Mouse (Mus musculus): ENCODE measurements around the gene Ttc39a. TPM values are rescaled to one million over a fixed set of nuclear protein-coding genes. Genes with fewer than 3 reads are reported as not detected.
A peak's percentile ranks its signal among the peaks of the same experiment; 100 is the strongest.

Ttc39a gene
- polyA plus RNA-seq (2012; rRNA removed) = 15.9 and 16.3 TPM in 2 replicates

DNA sequence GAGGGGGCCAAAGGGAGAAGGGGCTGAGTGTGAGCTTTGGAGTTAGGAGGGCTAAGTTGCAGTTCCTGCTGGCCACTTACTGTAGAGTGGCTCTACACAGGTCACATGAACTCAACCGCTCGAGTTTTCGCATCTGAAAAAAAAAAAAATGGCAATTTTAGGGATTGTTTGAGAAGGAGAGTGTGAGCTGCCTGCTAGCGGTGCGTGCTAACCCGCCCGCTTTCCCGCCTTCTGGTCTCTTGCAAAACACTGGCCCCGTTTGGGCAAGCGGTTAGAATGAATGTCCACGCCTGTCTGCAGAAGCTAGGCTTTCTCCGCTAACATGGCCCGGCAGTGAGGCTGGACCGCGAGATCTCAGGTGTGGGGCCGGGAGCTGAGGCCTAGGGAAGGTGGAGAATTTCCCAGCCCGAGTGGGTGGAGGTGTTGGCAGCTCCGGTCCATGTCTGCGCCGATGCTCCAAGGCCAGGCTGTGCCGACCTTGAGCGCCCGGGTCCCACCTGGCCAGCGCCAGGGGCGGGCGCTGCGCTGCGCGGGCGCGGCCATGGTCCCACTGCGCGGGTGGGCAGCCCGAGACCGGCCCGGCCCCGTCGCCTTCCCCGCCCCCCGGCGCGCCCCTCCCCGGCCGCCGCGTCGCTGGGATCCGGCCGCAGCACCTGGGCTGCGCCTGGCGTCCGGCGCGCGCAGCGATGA lies at the start of gene Ttc39a:
TSS of gene Ttc39a (plus strand) at position 138 of the 690 bp plus-strand sequence.
- under 1% methylated on average over 55 of the region's 56 CpGs for WGBS
- no peak for TF ChIP-seq CTCF (IDR thresholded peaks at IDR 0.05; ENCODE audit: borderline replicate concordance, insufficient read depth, low read depth, low read length)
- no peak for TF ChIP-seq POLR2A (IDR thresholded peaks at IDR 0.05; ENCODE audit: borderline replicate concordance, insufficient read depth, low read length)
- DNase-seq = peak; percentile 78 to 84
- Histone ChIP-seq H3K27ac (ENCODE audit: insufficient read depth, low read length) (peak within 1 kb of the TSS; percentile 49), H3K4me3 (replicated peaks; ENCODE audit: insufficient read depth, low read depth, low read length) (peak within 1 kb of the TSS; percentile 80), H3K4me1 (ENCODE audit: control insufficient read depth, insufficient read depth, low read length) (no peaks in the 10 kb centered on the region), H3K27me3 (ENCODE audit: control insufficient read depth, insufficient read depth, low read length) (no peaks in the 10 kb centered on the region)

DNA sequence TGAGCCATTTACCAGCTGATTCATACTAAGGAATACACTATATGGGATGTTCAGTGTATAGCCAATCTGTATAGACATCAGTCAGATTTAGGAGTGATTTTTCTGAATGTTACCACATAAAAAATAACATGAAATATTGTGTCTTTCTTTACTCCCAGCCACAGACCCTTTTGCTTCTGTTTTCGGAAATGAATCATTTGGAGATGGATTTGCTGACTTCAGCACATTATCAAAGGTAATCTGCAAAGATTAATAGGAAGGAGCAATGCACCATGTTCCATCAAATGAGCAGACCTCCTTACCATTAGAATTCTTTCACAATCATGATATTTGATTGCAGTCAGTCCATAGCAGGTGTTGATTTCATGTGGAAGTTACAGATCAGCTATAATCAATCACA lies 28.3 kb upstream of the Ttc39a start:
- 95% methylated on average over 1 of the region's 1 CpGs for WGBS

DNA sequence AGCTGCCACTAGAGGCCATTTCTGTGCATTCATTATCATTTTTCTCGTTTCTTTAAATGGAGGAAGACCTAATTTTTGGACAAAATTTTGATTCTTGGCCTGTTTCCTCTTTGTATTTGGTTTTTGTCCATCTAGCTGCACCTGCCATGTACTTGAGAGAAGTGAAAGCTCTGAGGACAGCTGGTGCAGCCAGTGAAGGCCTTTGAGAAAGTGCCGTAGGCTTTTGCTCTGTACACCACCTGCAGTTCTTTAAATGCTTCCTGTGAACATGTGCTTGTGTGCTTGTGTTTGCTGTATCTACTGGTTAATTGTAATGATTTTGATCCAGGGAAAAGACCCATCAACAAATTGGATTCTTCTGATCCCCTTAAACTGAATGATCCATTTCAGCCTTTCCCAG lies 24.0 kb upstream of the Ttc39a start:
- 13% methylated on average over 2 of the region's 2 CpGs for WGBS
- TF ChIP-seq POLR2A (IDR thresholded peaks at IDR 0.05; ENCODE audit: borderline replicate concordance, insufficient read depth, low read length) (no peak), CTCF (IDR thresholded peaks at IDR 0.05; ENCODE audit: borderline replicate concordance, insufficient read depth, low read depth, low read length) (no peak)
- H3K27me3 ChIP-seq (ENCODE audit: control insufficient read depth, insufficient read depth, low read length) = no peaks in the 10 kb centered on the region
- H3K4me1 ChIP-seq (ENCODE audit: control insufficient read depth, insufficient read depth, low read length) = no peaks in the 10 kb centered on the region
- no peak overlapping the region for H3K4me3 ChIP-seq (replicated peaks; ENCODE audit: insufficient read depth, low read depth, low read length)
- no peak overlapping the region for H3K27ac ChIP-seq (ENCODE audit: insufficient read depth, low read length)
- DNase-seq = peak; percentile 19 to 69

More for the DNA sequence above, 28.3 kb upstream of the Ttc39a start:
- Histone ChIP-seq H3K4me1 (ENCODE audit: control insufficient read depth, insufficient read depth, low read length) (no peaks in the 10 kb centered on the region), H3K27me3 (ENCODE audit: control insufficient read depth, insufficient read depth, low read length) (no peaks in the 10 kb centered on the region), H3K27ac (ENCODE audit: insufficient read depth, low read length) (no peak overlapping the region), H3K4me3 (replicated peaks; ENCODE audit: insufficient read depth, low read depth, low read length) (no peak overlapping the region)
- no peak for DNase-seq
- no peak for TF ChIP-seq POLR2A (IDR thresholded peaks at IDR 0.05; ENCODE audit: borderline replicate concordance, insufficient read depth, low read length)
- no peak for TF ChIP-seq CTCF (IDR thresholded peaks at IDR 0.05; ENCODE audit: borderline replicate concordance, insufficient read depth, low read depth, low read length)

DNA sequence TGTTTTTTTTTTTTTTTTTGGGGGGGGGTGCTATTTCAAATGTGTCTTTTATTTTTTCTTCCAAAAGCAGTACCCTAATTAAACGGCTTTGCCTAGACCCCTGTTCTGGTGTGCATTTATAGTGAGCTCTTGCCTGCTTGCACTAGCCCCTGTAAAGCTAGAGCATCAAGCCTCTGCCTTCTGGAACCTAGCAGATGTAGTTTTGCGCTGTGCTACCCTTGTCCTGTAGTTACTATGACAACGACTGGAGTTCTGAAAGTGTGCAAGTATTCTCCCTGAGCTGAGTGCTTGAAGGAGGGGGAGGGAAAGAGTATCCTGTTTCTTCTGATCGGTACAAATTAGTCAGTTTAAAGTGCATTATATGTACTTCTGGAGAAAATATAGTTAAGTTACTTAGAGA lies 20.8 kb upstream of the Ttc39a start:
- H3K27ac ChIP-seq (ENCODE audit: insufficient read depth, low read length) = no peak overlapping the region
- no peak for DNase-seq
- WGBS = 58% methylated on average over 4 of the region's 4 CpGs

DNA sequence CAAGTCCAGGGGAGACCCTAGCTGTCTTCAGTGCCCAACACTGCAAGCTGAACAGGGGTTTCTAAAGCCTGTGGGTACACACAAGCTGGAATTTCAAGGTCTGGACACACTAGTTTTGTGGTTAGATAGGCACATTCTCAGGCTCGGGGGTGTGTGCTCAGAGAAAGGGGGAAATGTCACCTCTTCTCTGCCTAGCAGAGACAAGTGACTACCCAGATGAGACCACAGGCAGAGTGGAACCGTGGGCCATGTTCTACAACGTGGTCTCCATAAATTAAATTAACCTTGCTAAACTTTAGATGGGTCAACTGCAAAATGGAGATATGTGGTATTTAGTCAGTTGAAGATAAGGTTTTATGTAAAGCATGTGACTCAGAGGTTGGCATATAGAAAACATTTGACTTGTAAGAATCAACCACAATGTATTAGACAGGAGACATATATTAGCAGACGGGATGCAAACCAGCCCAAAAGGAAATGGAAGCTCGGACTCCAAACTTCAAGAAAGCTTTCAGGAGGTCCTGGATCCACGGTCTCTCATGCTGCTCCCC lies 13.1 kb upstream of the Ttc39a start:
- no peaks in the 10 kb centered on the region for H3K4me1 ChIP-seq (ENCODE audit: control insufficient read depth, insufficient read depth, low read length)
- DNase-seq = no peak
- H3K4me3 ChIP-seq (replicated peaks; ENCODE audit: insufficient read depth, low read depth, low read length) = no peak overlapping the region
- WGBS = 81% methylated on average over 6 of the region's 6 CpGs
- H3K27ac ChIP-seq (ENCODE audit: insufficient read depth, low read length) = no peak overlapping the region
- no peak for TF ChIP-seq CTCF (IDR thresholded peaks at IDR 0.05; ENCODE audit: borderline replicate concordance, insufficient read depth, low read depth, low read length)
- TF ChIP-seq POLR2A (IDR thresholded peaks at IDR 0.05; ENCODE audit: borderline replicate concordance, insufficient read depth, low read length) = no peak
- H3K27me3 ChIP-seq (ENCODE audit: control insufficient read depth, insufficient read depth, low read length) = no peaks in the 10 kb centered on the region

More for the DNA sequence above, 20.8 kb upstream of the Ttc39a start:
- Histone ChIP-seq H3K4me3 (replicated peaks; ENCODE audit: insufficient read depth, low read depth, low read length) (no peak overlapping the region), H3K4me1 (ENCODE audit: control insufficient read depth, insufficient read depth, low read length) (no peaks in the 10 kb centered on the region), H3K27me3 (ENCODE audit: control insufficient read depth, insufficient read depth, low read length) (no peaks in the 10 kb centered on the region)
- TF ChIP-seq POLR2A (IDR thresholded peaks at IDR 0.05; ENCODE audit: borderline replicate concordance, insufficient read depth, low read length) (no peak), CTCF (IDR thresholded peaks at IDR 0.05; ENCODE audit: borderline replicate concordance, insufficient read depth, low read depth, low read length) (no peak)

DNA sequence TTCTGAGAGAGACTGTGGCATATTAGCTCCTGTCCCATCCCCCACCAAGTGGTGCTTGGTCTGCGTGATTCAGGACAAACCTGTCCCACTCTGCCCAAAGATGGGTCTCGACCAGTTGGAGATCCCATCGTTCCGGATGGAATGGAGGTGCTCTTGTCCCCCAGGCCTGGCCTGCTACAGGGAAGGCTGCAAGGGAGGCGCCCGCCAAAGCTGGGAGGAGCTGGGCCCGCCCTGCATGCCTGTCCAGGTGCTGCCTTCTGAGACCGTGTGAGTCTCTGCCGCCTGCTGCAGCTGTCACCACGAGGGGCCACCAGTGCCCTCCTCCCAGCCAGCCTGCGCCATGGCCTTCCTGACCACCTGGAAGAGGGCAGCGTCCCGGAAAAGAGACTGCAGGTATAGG lies 12.5 kb upstream of the Ttc39a start:
- Histone ChIP-seq H3K4me1 (ENCODE audit: control insufficient read depth, insufficient read depth, low read length) (no peaks in the 10 kb centered on the region), H3K4me3 (replicated peaks; ENCODE audit: insufficient read depth, low read depth, low read length) (peak overlapping the region; percentile 35), H3K27me3 (ENCODE audit: control insufficient read depth, insufficient read depth, low read length) (no peaks in the 10 kb centered on the region), H3K27ac (ENCODE audit: insufficient read depth, low read length) (no peak overlapping the region)
- TF ChIP-seq CTCF (IDR thresholded peaks at IDR 0.05; ENCODE audit: borderline replicate concordance, insufficient read depth, low read depth, low read length) (no peak), POLR2A (IDR thresholded peaks at IDR 0.05; ENCODE audit: borderline replicate concordance, insufficient read depth, low read length) (no peak)
- WGBS = 17% methylated on average over 13 of the region's 13 CpGs
- peak; percentile 25 to 39 for DNase-seq

DNA sequence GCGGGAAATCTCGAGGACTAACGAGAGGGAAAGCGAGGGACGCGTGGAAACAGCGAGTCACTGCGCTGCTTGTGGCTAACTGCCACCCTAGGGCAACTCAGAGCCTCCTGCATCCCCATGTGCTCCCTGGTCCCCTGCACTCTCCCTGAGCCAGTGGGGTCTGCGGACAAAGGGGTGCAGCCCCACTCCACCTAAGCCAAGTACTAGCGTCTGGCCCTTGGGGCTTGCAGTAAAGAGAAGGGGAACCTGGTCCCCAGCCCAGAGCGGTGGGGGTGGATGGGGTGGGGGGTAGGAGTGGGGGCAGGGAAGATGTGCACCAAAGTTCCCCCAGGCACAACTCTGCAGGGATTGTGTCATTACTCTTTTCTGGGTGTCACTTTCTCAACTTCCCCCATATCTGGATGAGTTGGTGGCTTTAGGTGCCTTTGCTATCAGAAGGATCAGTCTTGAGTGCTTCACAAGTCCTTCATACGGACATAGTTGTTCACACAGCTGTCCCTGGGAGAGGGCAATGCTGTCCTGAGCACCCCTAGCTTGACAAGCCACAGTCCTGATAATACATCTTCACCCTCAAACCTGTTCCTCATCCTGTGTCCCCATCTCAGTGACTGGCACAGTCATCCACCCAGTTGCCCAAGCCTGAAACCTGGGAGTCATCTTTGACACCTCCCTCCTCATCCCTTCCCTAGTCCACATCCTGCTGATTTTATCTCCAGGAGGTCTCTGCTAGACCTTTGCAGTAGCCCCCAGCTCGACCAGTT lies 11.9 kb upstream of the Ttc39a start:
- Histone ChIP-seq H3K4me3 (replicated peaks; ENCODE audit: insufficient read depth, low read depth, low read length) (peak overlapping the region; percentile 35), H3K27me3 (ENCODE audit: control insufficient read depth, insufficient read depth, low read length) (no peaks in the 10 kb centered on the region), H3K4me1 (ENCODE audit: control insufficient read depth, insufficient read depth, low read length) (no peaks in the 10 kb centered on the region), H3K27ac (ENCODE audit: insufficient read depth, low read length) (no peak overlapping the region)
- TF ChIP-seq CTCF (IDR thresholded peaks at IDR 0.05; ENCODE audit: borderline replicate concordance, insufficient read depth, low read depth, low read length) (no peak), POLR2A (IDR thresholded peaks at IDR 0.05; ENCODE audit: borderline replicate concordance, insufficient read depth, low read length) (no peak)
- no peak for DNase-seq
- 40% methylated on average over 13 of the region's 13 CpGs for WGBS

Measured in cerebellum, adult 2 months (tissue).